Comparison of ENCODE assay signal across 8 mouse cellular contexts in genomic region chr9:64666549-64666948, GRCm38 (mm10).
A peak's percentile ranks its signal among the peaks of the same experiment; 100 is the strongest.
DNase-seq lines count a peak whose midpoint lies in the region; ATAC-seq and TF ChIP-seq lines count a peak whose summit lies in the region.

No protein-coding gene starts in this region.

- 27% methylated on average over 4 of the region's 4 CpGs for WGBS in lung, embryonic 14.5 days
- 34% methylated on average over 4 of the region's 4 CpGs for WGBS in lung, adult 2 months

- H3K9ac ChIP-seq in lung, embryonic 14.5 days = no peak overlapping the region

- no peak overlapping the region for H3K4me2 ChIP-seq in lung, embryonic 14.5 days

- no peak for ATAC-seq in lung, embryonic 14.5 days (ENCODE audit: insufficient read depth)

- H3K36me3 ChIP-seq in lung, embryonic 14.5 days (ENCODE audit: insufficient read depth) = no peaks in the 10 kb centered on the region

- no peak for TF ChIP-seq POLR2A in lung, adult 2 months (IDR thresholded peaks at IDR 0.05; ENCODE audit: borderline replicate concordance, extremely low read depth, low read depth, low read length)

- H3K27ac ChIP-seq in lung, embryonic 14.5 days (ENCODE audit: low read depth) = no peak overlapping the region

- TF ChIP-seq CTCF in lung, embryonic 14.5 days (IDR thresholded peaks at IDR 0.05; ENCODE audit: low read depth) = no peak
- no peak for TF ChIP-seq CTCF in lung, adult 2 months (IDR thresholded peaks at IDR 0.05; ENCODE audit: insufficient read depth, low read length)

- H3K4me1 ChIP-seq in lung, embryonic 14.5 days (ENCODE audit: insufficient read depth) = no peaks in the 10 kb centered on the region
- H3K4me1 ChIP-seq in lung, adult 2 months (ENCODE audit: control insufficient read depth, insufficient read depth, low read length) = no peaks in the 10 kb centered on the region

- H3K4me3 ChIP-seq in lung, embryonic 14.5 days (ENCODE audit: low read depth, low read length) = no peak overlapping the region
- no peak overlapping the region for H3K4me3 ChIP-seq in lung, adult 2 months (replicated peaks; ENCODE audit: extremely low read depth, low read depth, low read length)

- DNase-seq in adrenal gland, postnatal 10 days = peak; percentile 62
- DNase-seq in adrenal gland, adult 2 months = no peak
- DNase-seq in lung, embryonic 14.5 days = peak; percentile 87
- DNase-seq in lung, adult 2 months = no peak
- DNase-seq in c-Kit-positive CD71-negative TER-119-negative erythroid progenitor cells, embryonic 14.5 days (ENCODE audit: low read depth) = peak; percentile 48
- peak; percentile 24 for DNase-seq in lung, postnatal 14 days
- DNase-seq in right cerebral cortex, postnatal 4 days = no peak
- DNase-seq in spleen, postnatal 14 days (ENCODE audit: low spot score in 2 of 2) = no peak

- H3K9me3 ChIP-seq in lung, embryonic 14.5 days (ENCODE audit: low read depth, low read length) = no peaks in the 10 kb centered on the region

- H3K27me3 ChIP-seq in lung, embryonic 14.5 days (ENCODE audit: insufficient read depth, low read length) = no peaks in the 10 kb centered on the region

Comparison
In these comparisons a context has a peak if more than half of its experiments do, and no peak if none do; other contexts are left out.
1. DNase-seq: peak in adrenal gland, postnatal 10 days (single experiment), lung, embryonic 14.5 days (single experiment), c-Kit-positive CD71-negative TER-119-negative erythroid progenitor cells, embryonic 14.5 days (single experiment) and lung, postnatal 14 days (single experiment); none in adrenal gland, adult 2 months (single experiment), lung, adult 2 months (single experiment), right cerebral cortex, postnatal 4 days (single experiment) and spleen, postnatal 14 days (0 of 2).